Mouse (Mus musculus): Measurements from ENCODE around the gene Gm7697. TPM values are rescaled to one million over a fixed set of nuclear protein-coding genes. Genes with fewer than 3 reads are reported as not detected.
"Not testable (repeated sequence)": the region's sequence is repeated elsewhere in the genome, so short reads cannot be mapped to it uniquely, and the experiment has no call there.

Gene Gm7697
- not detected in 2 replicates for polyA plus RNA-seq (2015; fragmentation: Nextera tagmentation; extraction: Ambion mirVana)

- not testable (repeated sequence) for DNase-seq (ENCODE audit: low spot score); H3K4me2 ChIP-seq (replicated peaks; ENCODE audit: low read depth, low read length); H3K4me3 ChIP-seq (ENCODE audit: low read depth, low read length); H3K9ac ChIP-seq (replicated peaks; ENCODE audit: low read depth); H3K27me3 ChIP-seq (replicated peaks; ENCODE audit: insufficient read depth, low read length); H3K9me3 ChIP-seq (ENCODE audit: low read length); H3K36me3 ChIP-seq (ENCODE audit: insufficient read depth, low read length); ATAC-seq; H3K27ac ChIP-seq (ENCODE audit: low read length); H3K4me1 ChIP-seq (ENCODE audit: insufficient read depth, low read depth, low read length)
- 64% methylated on average over 1 of the region's 3 CpGs for WGBS
Measured at GRCm38 (mm10) chr8:69522876-69523275, at the start of gene Gm7697. Gene Gm7697 (minus strand): TSS chr8:69522976.

- not testable (repeated sequence) for H3K9ac ChIP-seq (replicated peaks; ENCODE audit: low read depth); ATAC-seq; H3K9me3 ChIP-seq (ENCODE audit: low read length); H3K4me2 ChIP-seq (replicated peaks; ENCODE audit: low read depth, low read length); H3K27me3 ChIP-seq (replicated peaks; ENCODE audit: insufficient read depth, low read length); H3K36me3 ChIP-seq (ENCODE audit: insufficient read depth, low read length); H3K27ac ChIP-seq (ENCODE audit: low read length); DNase-seq (ENCODE audit: low spot score); H3K4me1 ChIP-seq (ENCODE audit: insufficient read depth, low read depth, low read length); H3K4me3 ChIP-seq (ENCODE audit: low read depth, low read length)
- WGBS: 46% methylated on average over 2 of the region's 2 CpGs
Measured at GRCm38 (mm10) chr8:69551249-69551648, 28.5 kb upstream of the Gm7697 start.

- not testable (repeated sequence) for ATAC-seq; H3K4me3 ChIP-seq (ENCODE audit: low read depth, low read length)
Measured at GRCm38 (mm10) chr8:69549556-69549955, 26.8 kb upstream of the Gm7697 start.

GRCm38 (mm10) chr8:69548114-69548513 is 25.3 kb upstream of the Gm7697 start:
- not testable (repeated sequence) for H3K36me3 ChIP-seq (ENCODE audit: insufficient read depth, low read length); H3K4me2 ChIP-seq (replicated peaks; ENCODE audit: low read depth, low read length); ATAC-seq; H3K9me3 ChIP-seq (ENCODE audit: low read length); H3K4me1 ChIP-seq (ENCODE audit: insufficient read depth, low read depth, low read length); H3K27ac ChIP-seq (ENCODE audit: low read length); H3K27me3 ChIP-seq (replicated peaks; ENCODE audit: insufficient read depth, low read length); H3K4me3 ChIP-seq (ENCODE audit: low read depth, low read length); DNase-seq (ENCODE audit: low spot score); H3K9ac ChIP-seq (replicated peaks; ENCODE audit: low read depth)
- 94% methylated on average over 3 of the region's 3 CpGs for WGBS

More at GRCm38 (mm10) chr8:69549556-69549955, 26.8 kb upstream of the Gm7697 start:
- H3K9me3 ChIP-seq (ENCODE audit: low read length); H3K4me1 ChIP-seq (ENCODE audit: insufficient read depth, low read depth, low read length); H3K9ac ChIP-seq (replicated peaks; ENCODE audit: low read depth); H3K4me2 ChIP-seq (replicated peaks; ENCODE audit: low read depth, low read length); H3K27me3 ChIP-seq (replicated peaks; ENCODE audit: insufficient read depth, low read length); H3K27ac ChIP-seq (ENCODE audit: low read length); H3K36me3 ChIP-seq (ENCODE audit: insufficient read depth, low read length): not testable (repeated sequence)
- TF ChIP-seq CTCF (IDR thresholded peaks at IDR 0.05): peak; percentile 58
- 5% methylated on average over 8 of the region's 8 CpGs for WGBS
- peak; percentile 31 for DNase-seq (ENCODE audit: low spot score)

- not testable (repeated sequence) for H3K4me2 ChIP-seq (replicated peaks; ENCODE audit: low read depth, low read length); H3K9me3 ChIP-seq (ENCODE audit: low read length); H3K4me1 ChIP-seq (ENCODE audit: insufficient read depth, low read depth, low read length); H3K4me3 ChIP-seq (ENCODE audit: low read depth, low read length); H3K27ac ChIP-seq (ENCODE audit: low read length); ATAC-seq; H3K9ac ChIP-seq (replicated peaks; ENCODE audit: low read depth); H3K27me3 ChIP-seq (replicated peaks; ENCODE audit: insufficient read depth, low read length); H3K36me3 ChIP-seq (ENCODE audit: insufficient read depth, low read length)
- 59% methylated on average over 7 of the region's 7 CpGs for WGBS
- peak; percentile 33 for DNase-seq (ENCODE audit: low spot score)
- peak; percentile 63 for TF ChIP-seq CTCF (IDR thresholded peaks at IDR 0.05)
Measured at GRCm38 (mm10) chr8:69547208-69547607, 24.4 kb upstream of the Gm7697 start.

GRCm38 (mm10) chr8:69545020-69545419 is 22.2 kb upstream of the Gm7697 start:
- 29% methylated on average over 1 of the region's 1 CpGs for WGBS
- not testable (repeated sequence) for H3K27ac ChIP-seq (ENCODE audit: low read length); ATAC-seq; H3K4me1 ChIP-seq (ENCODE audit: insufficient read depth, low read depth, low read length); H3K9ac ChIP-seq (replicated peaks; ENCODE audit: low read depth); H3K9me3 ChIP-seq (ENCODE audit: low read length); H3K4me3 ChIP-seq (ENCODE audit: low read depth, low read length); H3K27me3 ChIP-seq (replicated peaks; ENCODE audit: insufficient read depth, low read length); H3K36me3 ChIP-seq (ENCODE audit: insufficient read depth, low read length); H3K4me2 ChIP-seq (replicated peaks; ENCODE audit: low read depth, low read length)
- peak; percentile 55 for TF ChIP-seq CTCF (IDR thresholded peaks at IDR 0.05)
- DNase-seq (ENCODE audit: low spot score): peak; percentile 25

GRCm38 (mm10) chr8:69544511-69544910 is 21.7 kb upstream of the Gm7697 start:
- WGBS: 56% methylated on average over 13 of the region's 13 CpGs
- not testable (repeated sequence) for ATAC-seq; H3K27ac ChIP-seq (ENCODE audit: low read length); H3K4me2 ChIP-seq (replicated peaks; ENCODE audit: low read depth, low read length); H3K9ac ChIP-seq (replicated peaks; ENCODE audit: low read depth); H3K4me3 ChIP-seq (ENCODE audit: low read depth, low read length); H3K27me3 ChIP-seq (replicated peaks; ENCODE audit: insufficient read depth, low read length); DNase-seq (ENCODE audit: low spot score); H3K4me1 ChIP-seq (ENCODE audit: insufficient read depth, low read depth, low read length); H3K9me3 ChIP-seq (ENCODE audit: low read length); H3K36me3 ChIP-seq (ENCODE audit: insufficient read depth, low read length)

GRCm38 (mm10) chr8:69543984-69544383 is 21.2 kb upstream of the Gm7697 start:
- H3K9ac ChIP-seq (replicated peaks; ENCODE audit: low read depth); H3K36me3 ChIP-seq (ENCODE audit: insufficient read depth, low read length); ATAC-seq; H3K4me1 ChIP-seq (ENCODE audit: insufficient read depth, low read depth, low read length); H3K27ac ChIP-seq (ENCODE audit: low read length); H3K9me3 ChIP-seq (ENCODE audit: low read length); DNase-seq (ENCODE audit: low spot score); H3K4me2 ChIP-seq (replicated peaks; ENCODE audit: low read depth, low read length); H3K4me3 ChIP-seq (ENCODE audit: low read depth, low read length); H3K27me3 ChIP-seq (replicated peaks; ENCODE audit: insufficient read depth, low read length): not testable (repeated sequence)
- WGBS: 95% methylated on average over 4 of the region's 6 CpGs

GRCm38 (mm10) chr8:69540764-69541163 is 18.0 kb upstream of the Gm7697 start:
- H3K36me3 ChIP-seq (ENCODE audit: insufficient read depth, low read length); ATAC-seq: not testable (repeated sequence)
- WGBS: 77% methylated on average over 7 of the region's 7 CpGs

GRCm38 (mm10) chr8:69540331-69540730 is 17.6 kb upstream of the Gm7697 start:
- WGBS: 50% methylated on average over 1 of the region's 1 CpGs
- not testable (repeated sequence) for H3K9ac ChIP-seq (replicated peaks; ENCODE audit: low read depth); H3K4me2 ChIP-seq (replicated peaks; ENCODE audit: low read depth, low read length); H3K4me3 ChIP-seq (ENCODE audit: low read depth, low read length); H3K4me1 ChIP-seq (ENCODE audit: insufficient read depth, low read depth, low read length); ATAC-seq; H3K36me3 ChIP-seq (ENCODE audit: insufficient read depth, low read length); H3K27ac ChIP-seq (ENCODE audit: low read length); H3K27me3 ChIP-seq (replicated peaks; ENCODE audit: insufficient read depth, low read length); DNase-seq (ENCODE audit: low spot score); H3K9me3 ChIP-seq (ENCODE audit: low read length)

More at GRCm38 (mm10) chr8:69540764-69541163, 18.0 kb upstream of the Gm7697 start:
- H3K4me2 ChIP-seq (replicated peaks; ENCODE audit: low read depth, low read length); H3K9me3 ChIP-seq (ENCODE audit: low read length); DNase-seq (ENCODE audit: low spot score); H3K9ac ChIP-seq (replicated peaks; ENCODE audit: low read depth); H3K27me3 ChIP-seq (replicated peaks; ENCODE audit: insufficient read depth, low read length); H3K27ac ChIP-seq (ENCODE audit: low read length); H3K4me1 ChIP-seq (ENCODE audit: insufficient read depth, low read depth, low read length); H3K4me3 ChIP-seq (ENCODE audit: low read depth, low read length): not testable (repeated sequence)

All from lung, postnatal 0 days (tissue).